ENCODE assay signal across 26 mouse cellular contexts in genomic region chr14:120967072-120967471, GRCm38 (mm10). TPM values are rescaled to one million over a fixed set of nuclear protein-coding genes. Genes with fewer than 3 reads are reported as not detected.
DNase-seq lines count a peak whose midpoint lies in the region; ATAC-seq and TF ChIP-seq lines count a peak whose summit lies in the region.
"Had no signal": no experiment of that assay in that cellular context is flagged by ENCODE, and none has a peak within 500 bp of the region (broad histone marks: within the 10 kb centered on the region; RNA-seq: fewer than 3 reads in every experiment).

No protein-coding gene starts in this region.

- no peak overlapping the region for H3K4me3 ChIP-seq in CH12.LX (replicated peaks in 1 of 3; ENCODE audit: low read depth in 2 of 3, low read length in 2 of 3, poor library complexity in 1 of 3)
- H3K4me3 ChIP-seq: embryonic facial prominence, embryonic 12.5 days; heart, embryonic 15.5 days; hindbrain, embryonic 10.5 days; kidney, embryonic 15.5 days; lung, embryonic 15.5 days; neural tube, embryonic 15.5 days; stomach, embryonic 15.5 days had no signal

- peaks cover 8 to 19% of the 10 kb centered on the region in 2 experiments for H3K4me1 ChIP-seq in CH12.LX (ENCODE audit: control insufficient read depth in 1 of 2, insufficient read depth in 2 of 2)
- H3K4me1 ChIP-seq: heart, embryonic 15.5 days; hindbrain, embryonic 10.5 days; kidney, embryonic 15.5 days; lung, embryonic 15.5 days; neural tube, embryonic 15.5 days; stomach, embryonic 15.5 days had no signal

- no peaks in the 10 kb centered on the region for H3K36me3 ChIP-seq in CH12.LX (replicated peaks in 1 of 2; ENCODE audit: control insufficient read depth in 1 of 2, insufficient read depth in 1 of 2, low read length in 1 of 2)
- H3K36me3 ChIP-seq in splenic B cell, adult 2 months (ENCODE audit: control insufficient read depth, insufficient read depth, low read length, poor library complexity, severe bottlenecking), result no peaks in the 10 kb centered on the region
- H3K36me3 ChIP-seq: embryonic facial prominence, embryonic 12.5 days; heart, embryonic 15.5 days; hindbrain, embryonic 10.5 days; kidney, embryonic 15.5 days; lung, embryonic 15.5 days; neural tube, embryonic 15.5 days; stomach, embryonic 15.5 days had no signal

- H3K4me2 ChIP-seq in CH12.LX (ENCODE audit: insufficient read depth, low read depth, poor library complexity, severe bottlenecking), result no peak overlapping the region
- H3K4me2 ChIP-seq: embryonic facial prominence, embryonic 12.5 days; heart, embryonic 15.5 days; kidney, embryonic 15.5 days; lung, embryonic 15.5 days; midbrain, embryonic 11.5 days; neural tube, embryonic 15.5 days; stomach, embryonic 15.5 days had no signal

- TF ChIP-seq EP300 in CH12.LX (IDR thresholded peaks at IDR 0.05; ENCODE audit: low read length), result peak; percentile 79

- peak; percentile 89 for DNase-seq in CH12.LX (ENCODE audit: extremely low read depth)
- DNase-seq in splenic B cell, adult 2 months (ENCODE audit: low read depth, low spot score), result peak; percentile 56
- DNase-seq in thymus, postnatal 36 days, result peak; percentile 8 to 34
- no peak for DNase-seq in adrenal gland, postnatal 10 days
- no peak for DNase-seq in kidney, adult 11 months
- no peak for DNase-seq in adrenal gland, adult (ENCODE audit: inconsistent age in 2 of 2, low spot score in 1 of 2)
- DNase-seq: adrenal gland, adult 2 months; cerebellum, adult 11-12 months; cerebellum, postnatal 10 days; forebrain, postnatal 0 days; gastrocnemius, postnatal 25 days; kidney, postnatal 36 days; layer of hippocampus, postnatal 36 days; lung, postnatal 36 days had no signal

- H3K79me2 ChIP-seq in CH12.LX (replicated peaks; ENCODE audit: control insufficient read depth, extremely low read depth, insufficient read depth, poor library complexity, severe bottlenecking), result no peaks in the 10 kb centered on the region

- peak; percentile 83 for ATAC-seq in granulocyte monocyte progenitor cell, adult 5-6 weeks (replicated peaks; ENCODE audit: poor library complexity, severe bottlenecking)
- ATAC-seq: forebrain, postnatal 0 days; hindbrain, postnatal 0 days; intestine, embryonic 16.5 days had no signal

- TF ChIP-seq POLR2A in CH12.LX (IDR thresholded peaks at IDR 0.05; ENCODE audit: low read depth, low read length), result no peak

- no peak for TF ChIP-seq RAD21 in CH12.LX (IDR thresholded peaks at IDR 0.05; ENCODE audit: low read depth, low read length)

- peaks cover 8% of the 10 kb centered on the region for H3K27me3 ChIP-seq in CH12.LX (replicated peaks)
- H3K27me3 ChIP-seq in splenic B cell, adult 2 months (ENCODE audit: control insufficient read depth, insufficient read depth, low read length, poor library complexity, severe bottlenecking), result no peaks in the 10 kb centered on the region
- H3K27me3 ChIP-seq: embryonic facial prominence, embryonic 12.5 days; heart, embryonic 15.5 days; kidney, embryonic 15.5 days; lung, embryonic 15.5 days; neural tube, embryonic 15.5 days; stomach, embryonic 15.5 days had no signal

- dilution Hi-C loops in CH12.LX (cut with MboI; ENCODE audit: extremely low pct_ligation_motif_present, extremely low pct_unique_long_range_greater_than_20kb, low sequenced_read_pairs), result no loop called here

- H3K9ac ChIP-seq in CH12.LX (ENCODE audit: insufficient read depth, low read depth), result no peak overlapping the region
- H3K9ac ChIP-seq: embryonic facial prominence, embryonic 12.5 days; forebrain, postnatal 0 days; heart, embryonic 15.5 days; kidney, embryonic 15.5 days; liver, embryonic 14.5 days; lung, embryonic 15.5 days; neural tube, embryonic 15.5 days; stomach, embryonic 15.5 days had no signal

- peaks cover 5% of the 10 kb centered on the region for H3K9me3 ChIP-seq in CH12.LX (replicated peaks; ENCODE audit: low read length)
- H3K9me3 ChIP-seq: embryonic facial prominence, embryonic 12.5 days; heart, embryonic 15.5 days; hindbrain, embryonic 10.5 days; kidney, embryonic 15.5 days; lung, embryonic 15.5 days; neural tube, embryonic 15.5 days; stomach, embryonic 15.5 days had no signal

- no peak overlapping the region for H3K27ac ChIP-seq in CH12.LX (ENCODE audit: insufficient read depth, low read depth)
- H3K27ac ChIP-seq: embryonic facial prominence, embryonic 12.5 days; heart, embryonic 15.5 days; hindbrain, embryonic 10.5 days; hindbrain, postnatal 0 days; kidney, embryonic 15.5 days; liver, embryonic 14.5 days; lung, embryonic 15.5 days; neural tube, embryonic 15.5 days; stomach, embryonic 15.5 days had no signal

- no peak for TF ChIP-seq CTCF in CH12.LX (conservative IDR thresholded peaks at IDR 0.05 in 1 of 2, IDR thresholded peaks at IDR 0.05 in 1 of 2; ENCODE audit: low read depth in 2 of 2, low read length in 2 of 2)

- in situ Hi-C loops in CH12.LX (cut with MboI; ENCODE audit: low pct_ligation_motif_present, low pct_unique_long_range_greater_than_20kb, low sequenced_read_pairs), result no loop called here

TF ChIP-seq in CH12.LX, 34 proteins besides CTCF, POLR2A, EP300 and RAD21:
- peak; percentile 79 for TF ChIP-seq IRF4 (IDR thresholded peaks at IDR 0.05; ENCODE audit: low read depth, low read length)
- no peak for TF ChIP-seq PAX5 (IDR thresholded peaks at IDR 0.05; ENCODE audit: low read length)
- 0 out of 2 replicates have a peak, but pooled peaks have one; percentile 23 for TF ChIP-seq MAFK (IDR thresholded peaks at IDR 0.05; ENCODE audit: insufficient replicate concordance, low read length)
- no peak for TF ChIP-seq UBTF (IDR thresholded peaks at IDR 0.05; ENCODE audit: low read depth, low read length)

RNA-seq across cellular contexts. Expression of gene Ipo5, which starts 56.0 kb away (rescaled TPM):
- 167 and 178 TPM in 2 replicates for total RNA-seq in CH12.LX (2012; rRNA removed)
- 259 and 267 TPM in 2 replicates for total RNA-seq in CH12.LX (2014; rRNA removed)
- 230 and 252 TPM in 2 replicates for polyA plus RNA-seq in CH12.LX (2012; ENCODE audit: insufficient read length, low read depth)
- total RNA-seq in granulocyte monocyte progenitor cell, adult 5-6 weeks (2014; fragmentation: Nextera tagmentation), result 120 and 133 TPM in 2 replicates
- total RNA-seq in granulocyte monocyte progenitor cell, adult 5-6 weeks (2017), result 203 and 215 TPM in 2 replicates
- total RNA-seq in adrenal gland, postnatal 10 days (2021), result 10 to 100 TPM; 67.4 to 77.9 TPM

Comparison
In these comparisons a context has a peak if more than half of its experiments do, and no peak if none do; other contexts are left out.
1. DNase-seq: peak in CH12.LX (single experiment), splenic B cell, adult 2 months (single experiment) and thymus, postnatal 36 days (2 of 2); none in adrenal gland, postnatal 10 days (single experiment), kidney, adult 11 months (single experiment) and adrenal gland, adult (0 of 2).